Mouse (Mus musculus): ENCODE measurements around the gene Gm11060.

DNA sequence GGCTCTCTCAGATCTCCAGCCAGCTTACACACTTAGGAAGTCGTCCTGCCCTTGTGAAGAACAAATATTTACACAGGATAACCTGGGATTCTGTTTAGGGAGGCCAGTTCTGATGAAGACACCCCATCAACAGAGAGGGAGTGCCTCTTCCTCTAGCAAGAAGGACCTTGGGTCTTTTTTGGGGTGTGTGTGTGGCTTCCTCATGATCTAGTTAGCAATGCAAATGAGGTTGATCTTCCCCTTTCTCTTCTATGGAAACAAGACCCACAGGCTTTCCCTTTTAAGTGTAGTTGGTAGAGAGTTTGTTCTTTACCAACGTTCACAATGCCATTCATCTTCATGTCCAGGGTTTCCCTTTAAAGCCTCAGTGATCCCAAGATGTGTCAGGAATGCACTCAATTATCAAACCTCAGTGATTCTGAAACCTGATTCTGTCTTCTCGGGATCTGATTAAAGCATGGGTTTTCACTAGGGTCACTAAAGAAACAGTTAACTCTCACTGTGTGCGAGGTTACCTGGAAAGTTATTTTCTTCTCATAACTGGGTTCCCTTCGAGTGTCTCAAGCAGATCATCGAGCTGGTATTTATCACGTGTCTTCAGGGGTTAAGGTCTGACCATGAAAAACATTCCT is 29.0 kb upstream of the Gm11060 start:
- TF ChIP-seq CTCF (IDR thresholded peaks at IDR 0.05; ENCODE audit: low read depth), result no peak
- no peak for TF ChIP-seq EP300 (IDR thresholded peaks at IDR 0.05; ENCODE audit: low read depth)

Data from liver, embryonic 14.5 days (tissue).